Mouse (Mus musculus) liver, adult 2 months (tissue): ENCODE measurements around the gene Cntf.

Experiments used
- CTCF ChIP-seq: fragments of 200-500 bp; IDR thresholded peaks from 2 replicates; pipeline ENCODE4 v1.5.1; 2011; ENCODE audit warnings: low read depth, low read length, control low read depth
- POLR2A ChIP-seq: fragments of 200-500 bp; IDR thresholded peaks from 2 replicates; pipeline ENCODE4 v1.6.1; 2011; ENCODE audit warnings: low read length, control low read depth; ENCODE audit not compliant: insufficient read depth; ENCODE audit errors: extremely low read depth

- no peak for TF ChIP-seq CTCF
- no peak for TF ChIP-seq POLR2A
Observed at GRCm38 (mm10) chr19:12805730-12806129, 40.3 kb upstream of the Cntf start.
